Mouse (Mus musculus): ENCODE data around the gene Aig1. TPM values are rescaled to one million over a fixed set of nuclear protein-coding genes. Genes with fewer than 3 reads are reported as not detected.

The Aig1 gene
- polyA plus RNA-seq, 1 experiment from 2014 or later: 45.5 TPM

DNA sequence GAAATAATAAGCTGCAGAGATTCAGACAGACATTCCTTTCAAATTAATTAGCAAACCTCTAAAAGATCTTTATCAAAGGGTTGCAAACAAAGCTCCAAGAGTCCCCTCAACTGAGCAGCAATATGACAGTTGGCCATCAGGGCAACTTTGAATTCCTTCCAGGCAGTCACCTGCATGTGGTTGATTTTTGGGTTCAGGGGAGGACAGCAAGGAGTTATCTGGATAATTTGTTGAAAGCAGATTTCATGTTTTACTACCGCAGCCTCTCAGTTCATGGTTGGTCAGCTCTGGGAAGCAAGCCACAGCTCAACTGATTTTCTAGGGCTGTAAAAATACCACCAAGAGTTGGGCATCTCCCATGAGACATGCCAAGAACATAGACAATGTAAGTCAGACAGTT lies 98.1 kb downstream of the Aig1 start:
- Histone ChIP-seq H3K27me3 (replicated peaks; ENCODE audit: insufficient read depth, low read length) (no peaks in the 10 kb centered on the region), H3K4me2 (replicated peaks; ENCODE audit: low read depth, low read length) (no peak overlapping the region), H3K4me1 (ENCODE audit: insufficient read depth, low read depth, low read length) (no peaks in the 10 kb centered on the region), H3K36me3 (ENCODE audit: insufficient read depth, low read length) (no peaks in the 10 kb centered on the region), H3K27ac (ENCODE audit: low read length) (no peak overlapping the region), H3K4me3 (ENCODE audit: low read depth, low read length) (no peak overlapping the region), H3K9me3 (ENCODE audit: low read length) (no peaks in the 10 kb centered on the region), H3K9ac (replicated peaks; ENCODE audit: low read depth) (no peak overlapping the region)
- DNase-seq (ENCODE audit: low spot score) (no peak), ATAC-seq (no peak)
- WGBS: 85% methylated on average over 1 of the region's 1 CpGs
- TF ChIP-seq CTCF (IDR thresholded peaks at IDR 0.05) (no peak), EP300 (IDR thresholded peaks at IDR 0.05) (no peak)

DNA sequence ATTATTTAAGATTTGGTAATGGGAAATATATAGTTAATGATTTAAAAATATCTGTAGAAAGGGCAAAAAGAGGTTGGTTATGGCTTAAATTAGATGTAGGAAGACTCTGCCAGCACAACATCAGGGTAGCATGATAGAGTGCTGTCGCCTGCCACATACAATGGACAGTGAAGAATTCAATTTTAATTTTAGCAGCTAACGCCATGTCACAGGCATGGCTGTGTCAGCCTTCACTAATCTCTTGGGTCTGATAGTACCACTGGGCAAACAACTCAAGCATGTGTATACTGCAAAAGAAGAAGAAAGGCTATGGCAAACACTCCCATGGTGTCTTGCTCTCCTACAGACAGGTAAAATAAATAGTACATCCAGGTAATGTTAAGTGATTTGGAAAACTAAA lies 99.0 kb downstream of the Aig1 start:
- no peak overlapping the region for H3K4me2 ChIP-seq (replicated peaks; ENCODE audit: low read depth, low read length)
- no peaks in the 10 kb centered on the region for H3K9me3 ChIP-seq (ENCODE audit: low read length)
- ATAC-seq (no peak), DNase-seq (ENCODE audit: low spot score) (no peak)
- no peaks in the 10 kb centered on the region for H3K4me1 ChIP-seq (ENCODE audit: insufficient read depth, low read depth, low read length)
- H3K36me3 ChIP-seq (ENCODE audit: insufficient read depth, low read length): no peaks in the 10 kb centered on the region
- no peaks in the 10 kb centered on the region for H3K27me3 ChIP-seq (replicated peaks; ENCODE audit: insufficient read depth, low read length)
- no peak for TF ChIP-seq CTCF (IDR thresholded peaks at IDR 0.05)
- H3K4me3 ChIP-seq (ENCODE audit: low read depth, low read length): no peak overlapping the region
- H3K9ac ChIP-seq (replicated peaks; ENCODE audit: low read depth): no peak overlapping the region
- no peak overlapping the region for H3K27ac ChIP-seq (ENCODE audit: low read length)
- WGBS: 89% methylated on average over 2 of the region's 2 CpGs

- ATAC-seq: no peak
- Histone ChIP-seq H3K36me3 (ENCODE audit: insufficient read depth, low read length) (no peaks in the 10 kb centered on the region), H3K9ac (replicated peaks; ENCODE audit: low read depth) (no peak overlapping the region), H3K27me3 (replicated peaks; ENCODE audit: insufficient read depth, low read length) (no peaks in the 10 kb centered on the region), H3K9me3 (ENCODE audit: low read length) (no peaks in the 10 kb centered on the region), H3K4me3 (ENCODE audit: low read depth, low read length) (no peak overlapping the region), H3K4me1 (ENCODE audit: insufficient read depth, low read depth, low read length) (no peaks in the 10 kb centered on the region), H3K27ac (ENCODE audit: low read length) (no peak overlapping the region), H3K4me2 (replicated peaks; ENCODE audit: low read depth, low read length) (no peak overlapping the region)
- TF ChIP-seq CTCF (IDR thresholded peaks at IDR 0.05): no peak
- no peak for TF ChIP-seq EP300 (IDR thresholded peaks at IDR 0.05)
- no peak for DNase-seq (ENCODE audit: low spot score)
These were observed 99.9 kb downstream of the Aig1 start for GRCm38 (mm10) chr10:13768866-13769265.

DNA sequence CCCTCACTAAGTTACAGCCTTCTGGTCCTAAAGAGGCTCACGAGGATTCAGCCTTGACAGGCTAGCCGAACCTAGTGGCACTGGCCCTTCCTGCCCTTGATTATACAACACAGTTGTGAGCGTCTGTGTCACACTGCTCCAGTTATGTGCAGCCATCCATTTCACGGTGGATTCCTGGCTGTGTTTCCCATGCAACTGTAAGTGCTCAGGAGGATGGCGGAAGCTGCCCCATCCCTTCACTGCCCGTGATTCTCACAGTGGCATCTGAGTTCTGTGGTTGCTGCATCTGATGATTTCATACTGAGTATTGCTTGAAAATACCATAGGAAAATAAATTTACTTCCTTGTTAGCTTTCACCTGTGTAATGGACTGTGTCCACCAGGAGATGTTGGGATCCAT lies 101.7 kb downstream of the Aig1 start:
- no peak for DNase-seq (ENCODE audit: low spot score)
- Histone ChIP-seq H3K4me3 (ENCODE audit: low read depth, low read length) (no peak overlapping the region), H3K4me1 (ENCODE audit: insufficient read depth, low read depth, low read length) (no peaks in the 10 kb centered on the region), H3K27me3 (replicated peaks; ENCODE audit: insufficient read depth, low read length) (no peaks in the 10 kb centered on the region), H3K9me3 (ENCODE audit: low read length) (no peaks in the 10 kb centered on the region), H3K36me3 (ENCODE audit: insufficient read depth, low read length) (no peaks in the 10 kb centered on the region), H3K27ac (ENCODE audit: low read length) (no peak overlapping the region), H3K9ac (replicated peaks; ENCODE audit: low read depth) (no peak overlapping the region), H3K4me2 (replicated peaks; ENCODE audit: low read depth, low read length) (no peak overlapping the region)
- no peak for ATAC-seq
- 88% methylated on average over 6 of the region's 6 CpGs for WGBS
- TF ChIP-seq CTCF (IDR thresholded peaks at IDR 0.05) (no peak), EP300 (IDR thresholded peaks at IDR 0.05) (no peak)

DNA sequence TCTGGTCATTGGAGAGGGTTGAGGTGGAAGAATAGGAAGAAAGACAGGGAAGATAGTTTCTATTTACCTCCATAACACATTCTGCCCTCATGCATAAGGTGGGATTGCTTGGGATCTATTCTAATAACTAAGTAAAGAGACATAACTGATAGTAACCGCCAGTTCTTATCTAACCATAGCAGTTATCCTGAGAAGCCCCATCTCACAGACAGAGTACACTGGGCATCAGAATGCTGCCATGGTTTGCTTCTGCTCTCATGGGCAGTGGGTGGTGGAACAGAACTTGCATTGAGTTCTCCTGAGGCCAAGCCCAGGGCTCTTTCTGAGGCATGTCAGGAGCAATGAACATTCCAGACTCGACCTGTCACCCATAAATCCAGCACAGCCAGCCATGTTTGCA lies 105.6 kb downstream of the Aig1 start:
- H3K36me3 ChIP-seq (ENCODE audit: insufficient read depth, low read length): no peaks in the 10 kb centered on the region
- no peak for TF ChIP-seq EP300 (IDR thresholded peaks at IDR 0.05)
- no peak for TF ChIP-seq CTCF (IDR thresholded peaks at IDR 0.05)
- H3K27me3 ChIP-seq (replicated peaks; ENCODE audit: insufficient read depth, low read length): no peaks in the 10 kb centered on the region
- ATAC-seq (no peak), DNase-seq (ENCODE audit: low spot score) (no peak)
- no peaks in the 10 kb centered on the region for H3K9me3 ChIP-seq (ENCODE audit: low read length)
- no peaks in the 10 kb centered on the region for H3K4me1 ChIP-seq (ENCODE audit: insufficient read depth, low read depth, low read length)
- no peak overlapping the region for H3K27ac ChIP-seq (ENCODE audit: low read length)
- 66% methylated on average over 2 of the region's 2 CpGs for WGBS
- H3K9ac ChIP-seq (replicated peaks; ENCODE audit: low read depth): no peak overlapping the region
- no peak overlapping the region for H3K4me3 ChIP-seq (ENCODE audit: low read depth, low read length)
- no peak overlapping the region for H3K4me2 ChIP-seq (replicated peaks; ENCODE audit: low read depth, low read length)

DNA sequence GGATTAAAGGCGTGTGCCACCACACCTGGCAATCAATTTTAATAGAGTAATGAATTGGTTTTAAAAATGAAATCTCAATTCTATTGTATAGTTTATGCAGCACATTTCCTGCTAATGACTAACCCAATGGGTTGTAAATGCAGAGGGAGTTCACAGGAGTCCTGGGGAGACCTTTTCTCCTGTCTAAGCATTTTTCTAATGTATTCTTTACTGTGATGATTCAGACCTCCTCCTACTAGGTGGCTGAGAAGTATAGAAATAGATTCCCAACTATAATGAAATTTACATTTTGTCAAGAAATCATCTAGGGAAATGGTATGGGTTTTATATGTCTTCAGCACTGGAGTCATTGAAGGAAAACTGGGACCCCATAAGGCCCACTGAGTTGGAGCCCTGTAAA lies 114.1 kb downstream of the Aig1 start:
- WGBS: 88% methylated on average over 1 of the region's 1 CpGs
- H3K4me1 ChIP-seq (ENCODE audit: insufficient read depth, low read depth, low read length): no peaks in the 10 kb centered on the region
- H3K9me3 ChIP-seq (ENCODE audit: low read length): no peaks in the 10 kb centered on the region
- TF ChIP-seq EP300 (IDR thresholded peaks at IDR 0.05) (no peak), CTCF (IDR thresholded peaks at IDR 0.05) (no peak)
- no peak overlapping the region for H3K9ac ChIP-seq (replicated peaks; ENCODE audit: low read depth)
- H3K4me3 ChIP-seq (ENCODE audit: low read depth, low read length): no peak overlapping the region
- ATAC-seq (no peak), DNase-seq (ENCODE audit: low spot score) (no peak)
- no peak overlapping the region for H3K4me2 ChIP-seq (replicated peaks; ENCODE audit: low read depth, low read length)
- no peak overlapping the region for H3K27ac ChIP-seq (ENCODE audit: low read length)
- H3K27me3 ChIP-seq (replicated peaks; ENCODE audit: insufficient read depth, low read length): no peaks in the 10 kb centered on the region
- H3K36me3 ChIP-seq (ENCODE audit: insufficient read depth, low read length): no peaks in the 10 kb centered on the region

- WGBS: 63% methylated on average over 5 of the region's 5 CpGs
- H3K27ac ChIP-seq (ENCODE audit: low read length): no peak overlapping the region
- no peaks in the 10 kb centered on the region for H3K9me3 ChIP-seq (ENCODE audit: low read length)
- H3K4me1 ChIP-seq (ENCODE audit: insufficient read depth, low read depth, low read length): no peaks in the 10 kb centered on the region
- no peaks in the 10 kb centered on the region for H3K27me3 ChIP-seq (replicated peaks; ENCODE audit: insufficient read depth, low read length)
- H3K9ac ChIP-seq (replicated peaks; ENCODE audit: low read depth): no peak overlapping the region
- H3K4me3 ChIP-seq (ENCODE audit: low read depth, low read length): no peak overlapping the region
- ATAC-seq (no peak), DNase-seq (ENCODE audit: low spot score) (no peak)
- H3K36me3 ChIP-seq (ENCODE audit: insufficient read depth, low read length): no peaks in the 10 kb centered on the region
- no peak for TF ChIP-seq EP300 (IDR thresholded peaks at IDR 0.05)
- TF ChIP-seq CTCF (IDR thresholded peaks at IDR 0.05): no peak
- H3K4me2 ChIP-seq (replicated peaks; ENCODE audit: low read depth, low read length): no peak overlapping the region
These were observed 115.0 kb downstream of the Aig1 start for GRCm38 (mm10) chr10:13753777-13754176.

Data from lung, postnatal 0 days (tissue).